Mouse (Mus musculus) right cerebral cortex, adult 2 months (tissue): Measurements from ENCODE around the gene Kcnk5.

Experiments
- DNase-seq, 2 experiments: peaks; one replicate each; pipeline ENCODE4 v3.0.0; 2021 to 2022; ENCODE audit warnings: low spot score in 2 of 2

Gene Kcnk5

GRCm38 (mm10) chr14:20168054-20168453 lies 13.6 kb downstream of the Kcnk5 start:
- no peak for DNase-seq

- no peak for DNase-seq
Observed at GRCm38 (mm10) chr14:20165413-20165812, 16.2 kb downstream of the Kcnk5 start.

- DNase-seq: no peak
Observed at GRCm38 (mm10) chr14:20164438-20164837, 17.2 kb downstream of the Kcnk5 start.

GRCm38 (mm10) chr14:20162686-20163085 lies 18.9 kb downstream of the Kcnk5 start:
- DNase-seq: no peak

- no peak for DNase-seq
Observed at GRCm38 (mm10) chr14:20158727-20159681, 22.6 kb downstream of the Kcnk5 start.

GRCm38 (mm10) chr14:20157595-20157994 lies 24.0 kb downstream of the Kcnk5 start:
- DNase-seq: no peak

- no peak for DNase-seq
Observed at GRCm38 (mm10) chr14:20155718-20156117, 25.9 kb downstream of the Kcnk5 start.

GRCm38 (mm10) chr14:20154937-20155336 lies 26.7 kb downstream of the Kcnk5 start:
- DNase-seq: peak; percentile 4 to 7

GRCm38 (mm10) chr14:20154245-20154644 lies 27.4 kb downstream of the Kcnk5 start:
- no peak for DNase-seq

- no peak for DNase-seq
Observed at GRCm38 (mm10) chr14:20149127-20150080, 32.2 kb downstream of the Kcnk5 start.

GRCm38 (mm10) chr14:20148514-20148913 lies 33.1 kb downstream of the Kcnk5 start:
- no peak for DNase-seq

GRCm38 (mm10) chr14:20147854-20148253 lies 33.8 kb downstream of the Kcnk5 start:
- no peak for DNase-seq

- peak in 1 of 2 experiments; percentile 4 for DNase-seq
Observed at GRCm38 (mm10) chr14:20144093-20144492, 37.5 kb downstream of the Kcnk5 start.

GRCm38 (mm10) chr14:20138484-20139355 lies 42.9 kb downstream of the Kcnk5 start, which contains the start of gene Saysd1:
Gene Saysd1, minus strand, starts transcription at chr14:20138534.
- DNase-seq: no peak

- no peak for DNase-seq
Observed at GRCm38 (mm10) chr14:20134965-20135671, 46.5 kb downstream of the Kcnk5 start.

GRCm38 (mm10) chr14:20128162-20128561 lies 53.4 kb downstream of the Kcnk5 start:
- no peak for DNase-seq

GRCm38 (mm10) chr14:20127406-20128087 lies 54.1 kb downstream of the Kcnk5 start:
- DNase-seq: no peak

GRCm38 (mm10) chr14:20120868-20121267 lies 60.7 kb downstream of the Kcnk5 start:
- no peak for DNase-seq

GRCm38 (mm10) chr14:20120012-20120411 lies 61.6 kb downstream of the Kcnk5 start:
- peak; percentile 10 to 13 for DNase-seq

GRCm38 (mm10) chr14:20116149-20116605 lies 65.4 kb downstream of the Kcnk5 start:
- DNase-seq: no peak
